ENCODE assay signal across 21 mouse cellular contexts in the genomic region with DNA sequence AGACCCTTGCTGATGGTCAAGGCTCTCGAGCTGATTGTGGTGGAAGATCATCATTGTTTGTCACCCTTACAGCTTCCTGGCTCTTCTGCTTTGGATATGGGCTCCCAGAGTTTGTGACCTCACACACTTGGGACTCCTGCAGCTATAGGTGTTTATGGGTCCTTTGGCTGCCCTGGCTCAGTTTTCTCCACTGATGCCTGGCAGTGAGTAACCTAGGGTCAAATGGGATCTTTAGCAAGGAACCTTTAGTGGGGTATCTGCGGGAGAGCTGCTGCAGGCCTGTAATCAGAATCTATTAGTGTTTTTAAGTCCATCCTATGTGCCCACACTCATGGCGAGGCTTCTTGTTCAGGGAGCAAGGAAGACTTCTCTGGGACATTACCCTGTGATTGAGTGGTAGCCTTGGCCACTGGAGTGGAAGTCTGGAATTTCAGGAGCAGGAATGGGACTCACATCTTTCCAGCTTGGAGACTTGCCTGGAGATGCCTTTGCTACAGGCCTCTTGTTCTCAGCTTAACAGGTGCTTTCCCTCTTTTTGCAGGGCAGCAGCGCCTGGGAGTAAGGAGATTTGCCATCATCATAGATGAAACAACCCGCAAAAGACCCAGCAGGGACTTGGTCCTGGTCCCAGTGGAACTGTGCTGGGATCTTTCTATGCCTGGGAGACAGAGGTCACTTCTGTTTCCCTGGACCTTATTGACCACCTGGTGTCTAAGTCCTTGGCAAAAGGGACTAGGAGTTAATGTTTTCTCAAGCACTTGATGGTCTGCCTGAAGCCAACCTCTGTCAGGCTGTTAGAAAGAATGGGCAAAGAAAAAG.
DNase-seq lines count a peak whose midpoint lies in the region; ATAC-seq and TF ChIP-seq lines count a peak whose summit lies in the region.
"Had no signal": no experiment of that assay in that cellular context is flagged by ENCODE, and none has a peak within 500 bp of the region (broad histone marks: within the 10 kb centered on the region; RNA-seq: fewer than 3 reads in every experiment).

No protein-coding gene starts in this region.

- no peak overlapping the region for H3K27ac ChIP-seq in heart, adult 2 months
- H3K27ac ChIP-seq in kidney, embryonic 15.5 days, result no peak overlapping the region
- no peak overlapping the region for H3K27ac ChIP-seq in midbrain, embryonic 13.5 days
- H3K27ac ChIP-seq: embryonic facial prominence, embryonic 13.5 days; forebrain, embryonic 12.5 days; hindbrain, embryonic 10.5 days; hindbrain, embryonic 14.5 days had no signal

- 62% methylated on average over 5 of the region's 5 CpGs for WGBS in heart, adult 2 months
- 77% methylated on average over 5 of the region's 5 CpGs for WGBS in kidney, embryonic 15.5 days
- 81% methylated on average over 5 of the region's 5 CpGs for WGBS in midbrain, embryonic 13.5 days

- TF ChIP-seq CTCF in heart, adult 2 months (IDR thresholded peaks at IDR 0.05), result no peak

- no peaks in the 10 kb centered on the region for H3K4me1 ChIP-seq in heart, adult 2 months (ENCODE audit: control insufficient read depth, insufficient read depth, low read length)
- no peaks in the 10 kb centered on the region for H3K4me1 ChIP-seq in kidney, embryonic 15.5 days
- H3K4me1 ChIP-seq in midbrain, embryonic 13.5 days (replicated peaks), result no peaks in the 10 kb centered on the region
- H3K4me1 ChIP-seq: embryonic facial prominence, embryonic 13.5 days; forebrain, embryonic 12.5 days; heart, embryonic 12.5 days; hindbrain, embryonic 10.5 days had no signal

- intact Hi-C loops in heart, adult 2 months (cut with DNase I), result loop anchor here (2.0 kb wide), 1 partner anchor 131 kb away; no protein-coding TSS in a partner anchor

- TF ChIP-seq EP300 in heart, adult 2 months (IDR thresholded peaks at IDR 0.05; ENCODE audit: insufficient read depth, low read depth, low read length), result no peak

- TF ChIP-seq POLR2A in heart, adult 2 months (IDR thresholded peaks at IDR 0.05; ENCODE audit: insufficient read depth, low read depth, low read length), result no peak

- H3K9me3 ChIP-seq in kidney, embryonic 15.5 days (replicated peaks), result no peaks in the 10 kb centered on the region
- no peaks in the 10 kb centered on the region for H3K9me3 ChIP-seq in midbrain, embryonic 13.5 days
- H3K9me3 ChIP-seq: embryonic facial prominence, embryonic 13.5 days; forebrain, embryonic 12.5 days had no signal

- H3K27me3 ChIP-seq in heart, adult 2 months (ENCODE audit: control insufficient read depth, insufficient read depth, low read length), result no peaks in the 10 kb centered on the region
- H3K27me3 ChIP-seq in kidney, embryonic 15.5 days, result no peaks in the 10 kb centered on the region
- H3K27me3 ChIP-seq in midbrain, embryonic 13.5 days, result no peaks in the 10 kb centered on the region
- H3K27me3 ChIP-seq: CH12.LX; embryonic facial prominence, embryonic 13.5 days; forebrain, embryonic 12.5 days; heart, embryonic 12.5 days; Patski had no signal

- no peak overlapping the region for H3K9ac ChIP-seq in heart, adult 2 months (ENCODE audit: low read depth, low read length)
- H3K9ac ChIP-seq in kidney, embryonic 15.5 days, result no peak overlapping the region
- no peak overlapping the region for H3K9ac ChIP-seq in midbrain, embryonic 13.5 days (replicated peaks)
- H3K9ac ChIP-seq: embryonic facial prominence, embryonic 13.5 days; forebrain, embryonic 12.5 days; heart, embryonic 12.5 days; hindbrain, embryonic 14.5 days had no signal

- H3K79me2 ChIP-seq in heart, adult 2 months (replicated peaks; ENCODE audit: control insufficient read depth, insufficient read depth, low read length), result no peaks in the 10 kb centered on the region

- DNase-seq in heart, adult 2 months, result peak; percentile 9 to 25
- DNase-seq in heart, adult 18-20 months, result no peak
- DNase-seq in kidney, adult 8-10 months, result peak; percentile 89 to 94
- DNase-seq in kidney, postnatal 10 days, result peak; percentile 15
- DNase-seq in kidney, postnatal 36 days, result peak; percentile 76 to 94
- DNase-seq: adrenal gland, postnatal 14 days; cerebellum, adult 11-12 months; cerebellum, adult 9-10 months; cerebellum, postnatal 36 days; gastrocnemius, postnatal 25 days had no signal

- ATAC-seq in kidney, embryonic 15.5 days (replicated peaks; ENCODE audit: low FRiP score), result no peak
- no peak for ATAC-seq in midbrain, embryonic 13.5 days
- ATAC-seq: activated CD4-positive, CD25-positive, alpha-beta regulatory T cell, adult 4 months; forebrain, embryonic 16.5 days; Patski had no signal

- no peak overlapping the region for H3K4me2 ChIP-seq in kidney, embryonic 15.5 days
- H3K4me2 ChIP-seq in midbrain, embryonic 13.5 days (replicated peaks), result no peak overlapping the region
- H3K4me2 ChIP-seq: embryonic facial prominence, embryonic 13.5 days; forebrain, embryonic 12.5 days; heart, embryonic 12.5 days; hindbrain, embryonic 14.5 days had no signal

- H3K4me3 ChIP-seq in heart, adult 2 months, result no peak overlapping the region
- H3K4me3 ChIP-seq in kidney, embryonic 15.5 days (replicated peaks), result no peak overlapping the region
- H3K4me3 ChIP-seq in midbrain, embryonic 13.5 days (replicated peaks), result no peak overlapping the region
- H3K4me3 ChIP-seq: embryonic facial prominence, embryonic 13.5 days; forebrain, embryonic 12.5 days; heart, embryonic 12.5 days; hindbrain, embryonic 10.5 days had no signal

- no peaks in the 10 kb centered on the region for H3K36me3 ChIP-seq in heart, adult 2 months (ENCODE audit: control insufficient read depth, insufficient read depth, low read length)
- H3K36me3 ChIP-seq in kidney, embryonic 15.5 days, result no peaks in the 10 kb centered on the region
- H3K36me3 ChIP-seq in midbrain, embryonic 13.5 days, result no peaks in the 10 kb centered on the region
- H3K36me3 ChIP-seq: embryonic facial prominence, embryonic 13.5 days; forebrain, embryonic 12.5 days; heart, embryonic 12.5 days; hindbrain, embryonic 10.5 days had no signal

Comparison
In these comparisons a context has a peak if more than half of its experiments do, and no peak if none do; other contexts are left out.
1. DNase-seq: peak in heart, adult 2 months (2 of 2), kidney, adult 8-10 months (2 of 2), kidney, postnatal 10 days (single experiment) and kidney, postnatal 36 days (2 of 2); none in heart, adult 18-20 months (0 of 2).